Mouse (Mus musculus) adrenal gland, postnatal 14 days (tissue): ENCODE data around the gene Cbx5. TPM values are rescaled to one million over a fixed set of nuclear protein-coding genes. Genes with fewer than 3 reads are reported as not detected.

ENCODE experiments used
- DNase-seq: peaks from one replicate; pipeline ENCODE4 v3.0.0; 2021; ENCODE audit warnings: mixed read lengths
- total RNA-seq: library from RNA; stranded (reverse); gene quantifications from 2 replicates; pipeline ENCODE4 v1.2.3, GENCODE M21; 2021

Cbx5 gene
- total RNA-seq, 1 experiment from 2014 or later = 73.0 TPM

- peak; percentile 80 for DNase-seq
Observed at GRCm38 (mm10) chr15:103172537-103172936, 67.1 kb downstream of the Cbx5 start.

GRCm38 (mm10) chr15:103171276-103171675, 68.3 kb downstream of the Cbx5 start:
- peak; percentile 73 for DNase-seq

GRCm38 (mm10) chr15:103170316-103170679, 69.3 kb downstream of the Cbx5 start:
- DNase-seq = no peak

- DNase-seq = no peak
Observed at GRCm38 (mm10) chr15:103169612-103170315, 69.9 kb downstream of the Cbx5 start.

GRCm38 (mm10) chr15:103168801-103169611, 70.6 kb downstream of the Cbx5 start:
- DNase-seq = peak; percentile 60

- no peak for DNase-seq
Observed at GRCm38 (mm10) chr15:103167786-103168185, 71.8 kb downstream of the Cbx5 start.

- no peak for DNase-seq
Observed at GRCm38 (mm10) chr15:103167042-103167615, 72.5 kb downstream of the Cbx5 start, which contains the start of gene Smug1. TSS of gene Smug1 (minus strand) at chr15:103167092.

GRCm38 (mm10) chr15:103165924-103166323, 73.7 kb downstream of the Cbx5 start:
- no peak for DNase-seq

GRCm38 (mm10) chr15:103165379-103165778, 74.2 kb downstream of the Cbx5 start:
- DNase-seq = peak; percentile 94

- peak; percentile 94 for DNase-seq
Observed at GRCm38 (mm10) chr15:103163182-103163919, 76.3 kb downstream of the Cbx5 start.

GRCm38 (mm10) chr15:103157585-103157984, 82.0 kb downstream of the Cbx5 start:
- no peak for DNase-seq

GRCm38 (mm10) chr15:103156890-103157289, 82.7 kb downstream of the Cbx5 start:
- DNase-seq = no peak

GRCm38 (mm10) chr15:103155366-103156321, 84.0 kb downstream of the Cbx5 start:
- no peak for DNase-seq

GRCm38 (mm10) chr15:103152890-103153610, 86.6 kb downstream of the Cbx5 start:
- no peak for DNase-seq

- no peak for DNase-seq
Observed at GRCm38 (mm10) chr15:103152371-103152770, 87.2 kb downstream of the Cbx5 start.

GRCm38 (mm10) chr15:103147779-103148178, 91.8 kb downstream of the Cbx5 start:
- no peak for DNase-seq

- DNase-seq = no peak
Observed at GRCm38 (mm10) chr15:103147422-103147690, 92.3 kb downstream of the Cbx5 start.

- DNase-seq = peak; percentile 61
Observed at GRCm38 (mm10) chr15:103146627-103147421, 92.8 kb downstream of the Cbx5 start.

GRCm38 (mm10) chr15:103145635-103146299, 93.8 kb downstream of the Cbx5 start:
- no peak for DNase-seq
